Mouse (Mus musculus) cerebellum, adult 8-10 months (tissue): ENCODE measurements around the gene Mrpl54.
"Not testable (repeated sequence)": the region's sequence is repeated elsewhere in the genome, so short reads cannot be mapped to it uniquely, and the experiment has no call there.

Experiments used
- DNase-seq: peaks from one replicate; pipeline ENCODE4 v3.0.0; 2022

Gene Mrpl54

GRCm38 (mm10) chr10:81257158-81258039 is 9.3 kb downstream of the Mrpl54 start:
- DNase-seq: peak; percentile 51

- DNase-seq: no peak
These were observed 11.8 kb downstream of the Mrpl54 start for GRCm38 (mm10) chr10:81254886-81255285.

DNA sequence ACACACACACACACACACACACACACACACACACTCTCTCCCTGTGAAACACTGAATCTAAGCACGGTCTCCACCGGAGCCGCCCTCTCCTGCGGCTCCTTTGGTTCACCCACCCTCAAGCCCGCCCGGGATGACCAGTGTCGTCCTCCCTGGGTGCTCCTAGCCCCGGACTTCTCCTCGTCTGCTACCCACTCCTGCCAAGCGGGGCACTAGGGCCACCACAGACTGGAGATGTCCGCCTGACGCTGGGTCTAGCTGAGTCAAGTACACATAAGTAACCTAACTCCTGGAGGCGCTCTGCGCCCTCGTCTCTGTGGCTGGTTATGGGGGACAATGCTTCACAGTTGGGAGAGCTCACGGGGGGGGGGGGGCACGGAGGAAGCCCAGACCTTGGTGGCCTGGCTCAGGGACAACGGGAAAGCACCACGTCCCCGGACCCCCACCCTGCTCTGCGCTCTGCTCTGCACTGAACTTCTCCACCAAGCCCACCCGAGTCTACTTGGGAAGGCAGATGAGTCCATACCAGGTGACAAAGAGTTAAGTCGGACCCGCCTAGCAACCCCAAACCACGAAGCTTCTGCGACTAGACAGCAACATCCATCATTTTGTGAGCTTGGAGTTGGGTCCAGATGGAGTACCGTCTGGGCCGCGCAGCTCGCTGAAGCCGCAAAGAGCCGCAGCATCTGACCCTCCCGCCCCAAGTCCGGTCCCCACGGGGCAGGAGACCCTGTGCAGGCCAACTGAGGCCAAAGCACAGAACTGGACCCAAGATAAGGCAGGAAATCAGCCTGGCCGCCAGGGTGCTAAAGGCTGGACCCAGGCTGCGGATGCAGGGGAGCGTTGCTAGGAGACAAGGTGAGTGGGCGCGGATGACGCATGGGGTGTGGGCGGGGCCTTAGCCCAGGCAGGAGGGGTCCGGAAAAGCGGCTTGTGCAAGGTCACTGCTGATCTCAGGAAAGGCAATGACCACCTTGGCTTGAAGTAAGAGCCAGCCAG is 14.0 kb downstream of the Mrpl54 start, which contains the start of gene Matk:
Gene Matk (plus strand): TSS at position 512 of the 996 bp plus-strand sequence.
- peak; percentile 65 for DNase-seq

GRCm38 (mm10) chr10:81249442-81249841 is 17.3 kb downstream of the Mrpl54 start:
- DNase-seq: no peak

- no peak for DNase-seq
These were observed 18.9 kb downstream of the Mrpl54 start for GRCm38 (mm10) chr10:81247804-81248203.

DNA sequence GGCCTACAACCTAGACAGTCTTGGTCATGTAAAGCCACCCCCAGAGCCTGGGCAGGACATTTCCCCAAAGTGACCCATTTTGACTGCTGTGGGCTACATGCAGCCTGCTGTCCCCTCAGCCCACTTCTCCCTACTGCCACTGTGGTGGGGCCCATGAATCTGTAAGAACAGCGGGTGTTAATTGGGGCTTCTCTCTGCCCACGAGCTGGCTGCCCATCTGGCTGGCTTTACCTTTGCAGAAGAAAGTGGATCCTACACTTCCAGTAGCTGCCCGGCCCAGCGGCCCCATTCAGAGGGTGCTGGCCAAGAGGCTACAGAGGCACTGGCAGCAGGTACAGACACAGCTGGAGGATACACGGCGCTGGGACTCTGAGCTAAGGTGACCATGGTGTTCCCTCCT is 21.6 kb downstream of the Mrpl54 start:
- no peak for DNase-seq

- peak; percentile 87 for DNase-seq
These were observed 22.1 kb downstream of the Mrpl54 start for GRCm38 (mm10) chr10:81244595-81244994.

- DNase-seq: no peak
These were observed 22.6 kb downstream of the Mrpl54 start for GRCm38 (mm10) chr10:81244146-81244545.

- no peak for DNase-seq
These were observed 24.7 kb downstream of the Mrpl54 start for GRCm38 (mm10) chr10:81242021-81242420.

DNA sequence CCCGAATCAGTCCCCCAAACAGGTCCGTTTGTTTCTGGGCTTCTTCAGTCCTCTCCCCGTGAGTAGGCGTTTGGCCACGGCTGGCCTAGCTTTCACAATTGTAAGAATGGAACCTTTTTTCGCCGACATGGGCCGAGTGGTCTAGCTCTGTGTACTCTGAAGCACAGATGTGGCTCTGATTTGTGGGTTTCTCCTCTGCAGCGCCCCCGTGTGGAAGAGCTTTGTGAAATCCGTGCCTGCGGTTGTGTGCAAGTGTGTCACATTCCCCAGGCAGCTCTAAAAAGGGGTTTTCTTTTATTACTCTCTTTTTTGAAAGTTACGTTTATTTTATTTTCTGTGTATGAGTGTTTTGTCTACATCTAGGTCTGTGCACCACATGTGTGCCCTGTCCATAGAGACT is 25.9 kb downstream of the Mrpl54 start:
- DNase-seq: no peak

DNA sequence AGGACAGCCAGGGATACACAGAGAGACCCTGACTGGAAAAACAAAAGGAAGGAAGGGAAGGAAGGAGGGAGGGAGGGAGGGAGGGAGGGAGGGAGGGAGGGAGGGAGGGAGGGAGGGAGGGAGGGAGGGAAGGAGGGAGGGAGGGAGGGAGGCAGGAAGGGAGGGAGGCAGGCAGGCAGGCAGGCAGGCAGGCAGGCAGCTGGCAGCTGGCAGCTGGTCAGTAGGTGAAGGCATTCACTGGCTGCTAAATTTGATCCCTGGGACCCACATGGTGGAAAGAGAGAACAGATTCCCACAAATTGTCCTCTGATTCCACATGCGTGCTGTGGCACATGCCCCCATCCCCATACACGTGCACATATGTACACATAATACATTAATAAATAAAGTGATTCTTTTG is 28.1 kb downstream of the Mrpl54 start:
- no peak for DNase-seq

DNA sequence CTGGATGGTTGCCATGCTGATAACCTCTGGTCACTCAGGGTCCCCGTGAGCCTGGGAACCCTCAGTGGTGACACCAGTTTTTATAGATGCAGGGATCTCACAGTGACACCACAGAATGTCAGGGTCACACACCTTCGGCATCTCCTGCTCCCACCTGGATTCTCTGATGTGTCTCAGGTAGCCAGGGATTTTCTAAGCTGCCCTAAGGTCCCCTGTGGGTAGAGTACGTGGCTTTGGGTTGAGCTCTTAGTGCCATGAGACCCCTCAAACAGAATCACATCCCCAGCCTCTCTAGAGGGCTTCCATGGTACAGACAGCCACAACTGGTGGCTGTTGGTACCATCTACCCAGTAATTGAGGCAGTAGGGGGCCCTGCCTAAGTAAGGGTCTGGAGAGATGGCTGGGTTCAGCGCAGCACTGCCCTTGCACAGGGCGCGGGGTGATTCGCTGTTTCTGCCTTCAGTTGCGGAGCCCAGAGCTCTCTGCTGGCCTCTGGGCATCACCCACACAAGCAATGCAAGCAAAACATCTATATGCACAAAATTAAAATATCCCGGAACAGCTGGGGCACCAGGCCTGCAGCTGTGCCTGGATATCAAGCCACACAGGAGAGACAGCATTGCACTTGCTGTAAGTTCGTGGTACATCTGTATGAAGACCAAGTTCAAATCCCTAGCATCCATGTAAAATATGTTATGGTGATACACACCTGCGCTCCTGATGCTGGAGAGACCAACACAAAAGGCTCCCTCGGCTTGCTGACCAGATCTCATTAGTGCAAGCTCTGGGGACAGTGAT is 30.1 kb downstream of the Mrpl54 start:
- DNase-seq: no peak

- no peak for DNase-seq
These were observed 32.5 kb downstream of the Mrpl54 start for GRCm38 (mm10) chr10:81234206-81234605.

DNA sequence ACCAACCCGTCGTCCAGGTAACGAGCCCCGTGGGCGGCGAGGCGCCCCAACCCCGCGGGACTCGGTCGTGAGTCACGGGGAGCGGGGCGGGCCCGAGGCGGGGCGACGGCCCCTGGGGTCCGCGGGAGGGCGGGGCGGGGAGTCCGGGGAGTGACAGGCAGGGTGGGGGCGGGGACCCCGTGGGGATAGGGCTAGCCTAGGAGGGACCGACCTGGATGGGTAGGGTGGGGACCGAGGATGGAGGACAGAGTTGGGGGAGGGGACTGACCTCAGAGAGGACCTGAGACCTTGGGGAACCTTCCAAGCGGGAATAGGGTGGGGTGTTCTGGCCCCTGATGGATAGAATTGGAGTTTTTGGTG is 33.5 kb downstream of the Mrpl54 start:
- DNase-seq: no peak

DNA sequence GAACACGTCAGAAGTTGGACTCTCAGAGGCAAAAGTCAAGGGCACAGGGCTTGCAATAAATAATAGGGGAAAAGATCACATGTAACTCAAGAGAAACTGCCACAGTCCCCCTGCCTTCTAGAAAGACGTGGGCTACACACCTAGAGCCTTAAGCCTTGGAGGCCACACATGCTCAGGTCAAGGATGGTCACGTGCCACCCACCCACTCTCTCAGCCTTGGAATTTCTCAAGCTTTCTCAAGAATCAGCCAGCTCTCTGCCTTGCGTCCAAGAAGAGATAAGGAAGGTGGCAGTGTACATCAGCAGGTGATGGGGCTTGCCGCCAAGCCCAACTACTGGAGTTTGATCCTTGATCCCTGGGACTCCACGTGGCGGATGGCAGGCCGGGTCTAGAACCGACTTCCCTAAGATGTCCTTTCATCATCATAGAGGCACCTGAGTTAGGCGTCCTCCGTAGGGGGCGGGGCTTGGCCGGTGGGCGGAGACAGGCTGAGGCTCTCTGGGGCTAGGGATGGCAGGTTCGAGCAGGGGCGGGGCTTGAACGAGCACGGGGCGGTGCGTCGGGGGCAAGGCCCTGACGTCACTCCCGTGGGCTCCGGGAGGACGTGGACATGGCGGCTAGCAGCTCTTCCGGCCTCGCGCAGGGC is 34.0 kb downstream of the Mrpl54 start, which contains the start of gene Zfr2:
Gene Zfr2 (plus strand): TSS at position 576 of the 646 bp plus-strand sequence.
- DNase-seq: peak; percentile 96

DNA sequence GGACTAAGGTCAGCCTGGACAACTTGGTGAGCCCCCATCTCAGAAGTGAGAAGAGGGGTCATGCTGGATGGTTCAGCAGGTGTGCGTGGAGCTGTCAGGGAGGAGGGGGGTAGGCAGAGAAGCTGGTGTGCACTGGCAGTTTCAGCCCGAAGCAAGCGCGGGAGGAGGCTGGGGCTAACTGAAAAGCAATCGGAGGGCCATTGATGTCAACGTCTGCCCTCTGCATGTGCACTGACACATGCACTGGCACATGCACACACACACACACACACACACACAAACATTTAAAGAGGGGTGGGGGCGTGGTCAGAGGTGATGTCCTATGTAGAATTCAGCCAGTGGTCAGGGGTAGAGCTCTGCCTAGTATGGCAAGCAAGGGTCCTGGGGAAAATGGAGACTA is 35.3 kb downstream of the Mrpl54 start:
- no peak for DNase-seq

DNA sequence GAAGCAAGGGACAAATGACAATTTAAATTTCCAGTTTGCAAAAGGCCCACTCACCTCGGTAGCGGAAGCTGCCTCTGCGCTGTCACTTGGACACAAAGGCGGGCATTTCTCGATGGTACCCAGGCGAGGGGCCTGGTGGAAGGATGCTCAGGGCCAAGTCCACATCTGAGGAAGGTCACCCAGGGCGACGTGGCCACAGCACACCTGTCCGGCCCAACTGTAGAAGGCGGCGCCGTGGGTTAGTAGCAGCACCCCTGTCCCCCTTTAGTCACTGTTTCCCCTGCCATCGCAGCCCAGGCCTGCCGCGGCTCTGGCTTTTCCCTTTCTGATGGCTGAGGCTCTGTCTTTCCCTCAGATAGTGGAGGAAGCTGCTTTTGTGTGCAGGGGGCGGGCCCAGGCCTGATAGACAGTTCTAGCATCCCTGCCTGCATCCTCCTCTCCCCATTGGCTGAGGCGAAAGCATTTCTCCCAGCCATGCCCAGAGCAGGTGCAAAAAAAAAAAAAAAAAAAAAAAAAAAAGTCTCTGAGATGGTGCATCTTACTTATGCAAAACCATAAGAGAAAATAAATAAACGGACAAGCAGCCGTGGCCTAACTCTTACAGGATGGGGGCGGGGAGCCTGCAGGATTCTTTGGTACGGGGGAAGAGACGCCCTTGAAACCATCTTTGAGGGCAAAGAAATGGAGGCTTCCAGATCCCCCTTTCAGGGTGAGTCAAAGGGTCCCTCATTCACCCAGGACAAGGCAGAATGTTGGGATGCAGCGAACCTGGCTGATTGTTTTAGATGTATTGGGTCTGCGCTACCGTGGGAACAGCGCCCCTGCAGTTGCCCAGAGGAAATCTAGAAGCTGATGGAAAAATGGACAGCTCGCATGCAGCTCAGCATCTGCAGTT is 36.0 kb downstream of the Mrpl54 start, which contains the start of gene Atcay:
Gene Atcay (minus strand): TSS at position 396 of the 895 bp plus-strand sequence.
- peak; percentile 79 for DNase-seq

- DNase-seq: no peak
These were observed 36.8 kb downstream of the Mrpl54 start for GRCm38 (mm10) chr10:81229735-81230437.

- DNase-seq: not testable (repeated sequence)
These were observed 43.0 kb downstream of the Mrpl54 start for GRCm38 (mm10) chr10:81223731-81224130.

GRCm38 (mm10) chr10:81221402-81222015 is 45.2 kb downstream of the Mrpl54 start:
- no peak for DNase-seq
